Mouse (Mus musculus) hindlimb bud, embryonic 11.5 days (tissue): ENCODE measurements at regions not wholly inside any gene's neighbourhood (a gene's known extent, or its start where the extent isn't known, plus 50 kb on each side); places are given as distances from the start of the nearest gene placed in this dataset.

Experiments
- DNase-seq: peaks from one replicate; pipeline ENCODE4 v3.0.0-alpha.2; 2012; ENCODE audit warnings: low read depth, low spot score; ENCODE audit errors: extremely low spot score

DNA sequence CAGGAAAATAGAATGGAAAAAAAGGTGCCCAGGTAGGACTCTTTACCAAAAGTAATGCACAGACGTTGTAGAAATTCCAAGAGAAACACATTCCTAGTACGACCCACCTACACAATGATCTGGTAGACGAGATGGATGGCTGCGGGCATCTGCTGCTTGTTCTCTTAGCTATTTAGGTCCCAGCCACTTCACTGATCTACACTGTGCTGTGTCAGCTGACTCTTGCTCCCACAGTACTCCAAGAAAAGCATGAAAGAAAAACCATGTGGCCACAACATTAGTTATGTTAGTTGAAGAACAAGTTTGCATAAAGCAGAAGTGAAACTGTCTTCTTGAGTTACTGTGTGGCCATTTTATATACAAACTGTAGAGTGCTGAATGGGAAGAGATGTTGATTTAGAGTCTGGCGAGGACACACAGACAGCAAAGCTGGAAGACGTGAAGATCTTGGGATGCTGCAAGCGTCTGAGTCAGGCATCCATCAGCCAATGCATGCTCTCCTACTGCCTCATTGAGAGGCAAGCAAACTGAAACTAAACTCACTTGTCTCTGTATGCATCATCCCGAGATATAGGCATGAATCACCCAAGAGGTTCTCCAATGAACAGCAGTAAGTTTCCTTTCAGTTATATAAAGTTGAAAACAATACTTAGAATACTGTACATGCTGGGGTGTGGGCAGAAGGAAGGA lies 626.6 kb downstream of the Dok5 start:
- DNase-seq: no peak

DNA sequence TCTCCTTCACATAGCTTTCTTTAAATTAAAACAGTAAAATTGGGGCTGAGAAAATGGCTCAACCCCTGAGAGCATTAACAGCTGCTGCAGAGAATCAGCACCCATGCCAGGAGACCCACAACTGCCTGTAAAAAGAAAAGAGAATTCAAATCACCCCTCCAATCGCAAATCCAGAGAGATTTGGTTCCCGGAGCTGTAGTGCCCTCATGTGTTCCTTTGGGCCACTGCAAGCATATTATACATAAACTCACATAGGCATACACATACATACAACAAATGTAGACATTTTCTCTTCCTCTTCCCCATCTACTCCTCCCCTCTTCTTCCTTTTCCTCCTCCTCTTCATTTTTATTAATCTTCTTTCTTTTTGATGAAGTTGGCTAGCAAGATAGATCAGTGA lies 616.5 kb downstream of the Dok5 start:
- DNase-seq: no peak

DNA sequence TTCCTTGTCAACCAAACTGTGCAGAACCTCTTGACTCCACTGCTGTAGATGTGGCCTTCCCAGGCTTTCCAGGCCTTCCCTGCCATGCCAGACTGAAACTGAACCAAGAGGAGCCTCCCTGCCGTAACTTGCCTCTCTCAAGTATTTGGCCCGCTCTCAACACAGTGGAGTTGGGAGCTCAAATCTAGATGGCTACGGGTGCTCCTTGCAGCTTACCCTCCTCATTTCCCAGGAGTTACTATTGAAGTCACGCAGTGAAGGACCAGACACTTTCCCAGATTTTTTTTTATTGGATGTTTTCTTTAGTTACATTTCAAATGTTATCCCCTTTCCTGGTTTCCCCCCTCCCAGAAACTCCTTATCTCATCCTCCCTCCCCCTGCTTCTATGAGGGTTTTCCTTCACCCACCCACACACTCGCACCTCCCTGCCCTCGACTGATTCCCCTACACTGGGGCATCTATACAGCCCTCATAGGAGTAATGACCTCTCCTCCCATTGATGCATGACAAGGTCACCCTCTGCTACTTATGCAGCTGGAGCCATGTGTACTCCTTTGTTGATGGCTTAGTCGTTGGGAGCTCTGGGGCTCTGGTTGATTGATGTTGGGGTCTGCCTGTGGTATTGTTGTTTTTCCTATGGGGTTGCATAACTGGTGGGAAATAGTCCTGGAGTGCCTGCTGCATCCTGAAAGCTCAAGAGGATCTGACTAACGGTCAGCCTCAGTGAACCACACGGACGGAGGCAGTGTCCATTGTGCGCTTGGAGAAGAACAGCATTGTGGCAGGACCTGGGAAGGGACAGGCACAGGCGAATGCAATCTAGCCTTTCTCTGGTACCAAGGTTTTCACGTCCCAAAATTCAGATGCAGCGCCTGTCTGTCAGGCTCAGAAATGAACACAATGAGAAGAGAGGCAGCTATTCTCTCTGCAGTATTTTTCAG lies 602.5 kb downstream of the Dok5 start:
- no peak for DNase-seq

DNA sequence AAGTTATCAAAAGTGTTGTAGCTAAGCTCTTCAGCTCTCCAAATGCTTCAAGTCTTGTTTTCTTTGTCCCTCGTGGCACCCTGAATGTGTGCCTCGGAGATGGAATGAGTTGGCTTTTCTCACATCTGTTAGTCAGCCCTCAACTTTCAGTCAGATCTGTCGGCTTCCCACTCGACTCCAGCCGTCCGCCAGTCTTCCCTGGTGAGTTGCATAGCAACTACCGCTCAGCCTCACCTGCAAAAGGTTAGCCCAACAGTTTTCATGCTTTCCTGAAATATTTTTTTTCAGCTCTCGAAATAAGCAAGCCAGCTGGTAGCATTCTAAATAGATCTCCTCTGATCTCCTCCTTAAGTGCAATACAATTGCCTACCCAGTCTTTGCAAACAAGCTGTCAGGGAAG lies 601.2 kb downstream of the Dok5 start:
- no peak for DNase-seq

DNA sequence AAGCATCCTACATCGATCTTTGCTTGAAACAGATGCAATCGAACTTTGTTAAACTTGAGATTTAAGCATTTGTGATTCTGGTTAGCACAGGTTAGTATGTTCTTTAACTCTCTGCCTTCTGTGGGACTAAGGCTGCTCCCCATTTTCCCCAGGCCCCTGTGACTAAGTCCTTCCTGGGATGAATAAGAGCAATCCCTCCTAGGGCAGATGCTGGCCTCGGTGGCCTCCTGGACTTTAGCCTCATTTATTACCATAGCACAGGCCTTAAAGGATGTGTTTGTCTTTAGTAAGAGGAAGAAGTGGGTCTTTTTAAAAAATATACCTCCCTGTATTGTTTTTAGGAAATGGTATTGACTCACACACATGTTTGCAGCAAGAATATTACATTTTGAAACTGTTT lies 599.9 kb downstream of the Dok5 start:
- no peak for DNase-seq

DNA sequence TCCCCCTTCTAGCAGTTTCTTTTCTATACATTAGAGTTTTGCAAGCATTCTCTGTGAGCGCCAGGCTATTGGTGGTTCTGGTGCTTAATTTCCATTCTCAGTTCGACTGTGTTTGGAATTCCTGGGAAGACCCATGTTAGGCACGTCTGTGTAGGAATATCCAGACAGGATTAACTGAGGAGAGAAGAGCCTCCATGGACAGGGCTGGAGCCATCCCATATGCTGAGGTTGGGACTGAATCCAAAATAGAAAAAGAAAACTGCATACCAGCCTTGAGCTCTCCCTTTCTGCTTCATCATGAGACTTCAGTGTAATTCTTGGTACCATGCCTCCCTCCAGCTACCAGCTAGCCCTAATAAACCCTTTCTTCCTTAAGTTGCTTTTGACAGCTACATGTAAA lies 595.3 kb downstream of the Dok5 start:
- DNase-seq: no peak

DNA sequence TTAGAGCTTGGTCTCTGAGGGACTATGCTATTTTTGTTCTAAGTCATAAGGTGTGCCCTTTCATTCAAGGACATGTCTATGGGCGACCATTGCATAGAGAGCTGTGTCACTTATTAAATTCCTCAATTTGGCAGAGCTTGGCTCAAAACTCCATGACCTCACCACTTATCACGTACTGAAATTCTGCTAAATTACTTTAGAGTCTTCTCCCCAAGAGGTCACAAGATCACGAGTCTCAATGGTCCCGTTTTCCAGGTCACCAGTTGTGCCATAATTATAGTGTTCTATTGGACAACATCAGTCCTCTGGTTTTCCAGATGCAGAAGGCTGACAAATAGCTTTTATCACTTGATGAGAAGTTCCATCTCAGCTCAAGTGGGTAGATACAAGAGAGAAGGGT lies 576.9 kb downstream of the Dok5 start:
- no peak for DNase-seq

DNA sequence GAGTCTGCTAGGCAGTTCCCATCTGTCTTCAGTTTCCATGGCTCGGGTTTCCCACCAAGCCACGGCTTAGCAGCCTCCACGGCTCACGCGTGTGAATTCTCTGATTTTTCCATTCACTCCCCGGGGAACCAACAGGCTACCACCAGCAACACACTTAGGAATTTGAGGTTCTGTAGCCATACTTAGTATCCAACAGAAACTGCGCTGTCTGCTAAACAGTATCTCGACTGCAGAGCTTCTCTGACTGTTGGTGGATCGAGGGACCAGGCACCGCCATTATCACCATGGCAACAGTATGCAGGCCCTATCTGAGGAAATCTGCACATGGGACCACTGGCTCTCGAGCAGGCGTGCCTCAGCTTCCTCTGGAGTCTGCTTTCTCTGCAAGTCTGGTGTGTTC lies 574.4 kb downstream of the Dok5 start:
- no peak for DNase-seq

DNA sequence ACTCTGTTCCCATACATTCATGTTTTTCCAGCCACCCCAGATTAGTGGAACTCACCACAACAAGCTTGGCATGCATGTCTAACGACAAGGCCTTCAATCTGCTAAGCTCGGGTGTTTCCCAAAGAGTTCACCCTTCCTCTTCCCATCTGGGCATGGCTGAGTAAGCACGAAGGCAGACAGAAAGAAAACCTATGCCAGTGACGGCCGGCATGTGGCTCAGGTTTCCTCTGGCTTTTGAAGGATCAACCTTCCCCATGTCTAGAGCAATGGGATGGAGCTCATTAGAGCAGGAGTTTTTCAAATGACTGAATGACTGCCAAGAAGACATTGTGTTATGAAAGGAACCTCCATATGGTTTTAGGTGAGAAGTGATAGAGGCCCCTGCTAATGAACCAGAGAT lies 566.9 kb downstream of the Dok5 start:
- DNase-seq: no peak

DNA sequence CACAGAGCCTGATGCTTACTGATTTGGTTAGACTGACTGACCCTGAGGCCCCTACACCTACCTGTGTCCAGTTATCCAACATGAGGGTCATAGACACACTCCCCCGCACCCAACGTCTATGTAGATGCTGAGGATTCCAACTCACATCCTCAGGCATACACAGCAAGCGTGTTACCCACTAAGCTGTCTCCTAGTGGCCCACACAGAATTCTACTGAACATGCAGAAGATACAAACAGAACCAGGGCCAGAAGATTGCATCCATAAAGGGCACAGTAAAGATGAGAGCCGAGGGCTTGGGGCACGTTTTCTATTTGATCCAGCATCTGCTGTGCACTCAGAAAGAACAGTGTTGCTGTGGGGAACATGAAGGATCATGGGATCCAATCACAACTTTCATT lies 564.0 kb downstream of the Dok5 start:
- no peak for DNase-seq

DNA sequence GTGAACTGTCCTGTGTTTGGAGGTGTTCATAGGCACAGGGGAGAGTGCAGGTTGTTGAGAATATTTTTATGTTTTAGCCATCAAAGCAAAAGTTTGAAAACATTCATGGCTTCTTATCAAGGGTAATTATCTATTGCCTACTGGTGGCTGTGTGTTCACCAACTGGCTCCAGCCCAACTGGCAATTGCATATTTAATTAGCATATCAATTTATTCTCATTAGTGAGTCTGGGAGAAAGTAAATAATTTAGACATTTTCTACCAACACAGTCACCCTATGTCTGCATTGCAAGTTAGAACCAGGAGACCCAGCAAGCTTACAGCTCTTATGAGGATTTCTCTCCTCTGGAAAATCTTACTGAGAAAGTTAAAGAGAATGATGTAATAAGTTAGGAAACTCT lies 561.0 kb downstream of the Dok5 start:
- no peak for DNase-seq

DNA sequence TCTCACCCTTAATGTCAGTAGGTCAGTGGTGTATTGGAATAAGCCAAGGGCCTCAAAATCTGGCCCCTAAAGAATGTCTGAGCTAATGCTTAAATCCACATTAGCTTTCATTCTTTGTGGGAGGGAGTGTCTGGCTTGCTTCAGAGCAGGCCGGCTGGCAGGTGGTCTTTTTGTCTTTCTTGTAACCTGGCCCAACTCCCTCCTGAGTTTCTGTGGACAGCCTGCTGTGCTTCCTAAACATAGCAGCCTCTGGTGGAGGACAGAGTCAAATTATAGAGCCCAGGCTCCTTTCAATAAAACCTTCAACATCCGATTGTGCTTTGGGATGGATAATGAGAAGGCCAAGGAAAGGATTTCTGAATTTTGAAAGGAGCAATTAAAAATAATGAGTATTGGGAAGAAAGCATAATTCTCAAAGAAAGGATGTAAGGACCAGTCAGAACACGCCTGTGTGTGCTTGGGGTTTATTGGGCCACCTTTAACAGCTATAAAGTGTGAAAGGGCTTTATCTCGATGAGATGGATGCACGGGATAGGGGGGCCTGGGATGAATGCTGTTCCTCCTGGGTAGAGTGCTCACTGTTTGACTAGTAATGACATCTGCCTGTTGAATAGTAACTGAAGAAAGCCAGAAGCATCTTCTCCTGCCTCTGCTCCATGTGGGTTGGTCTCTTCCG lies 554.2 kb downstream of the Dok5 start:
- DNase-seq: no peak

DNA sequence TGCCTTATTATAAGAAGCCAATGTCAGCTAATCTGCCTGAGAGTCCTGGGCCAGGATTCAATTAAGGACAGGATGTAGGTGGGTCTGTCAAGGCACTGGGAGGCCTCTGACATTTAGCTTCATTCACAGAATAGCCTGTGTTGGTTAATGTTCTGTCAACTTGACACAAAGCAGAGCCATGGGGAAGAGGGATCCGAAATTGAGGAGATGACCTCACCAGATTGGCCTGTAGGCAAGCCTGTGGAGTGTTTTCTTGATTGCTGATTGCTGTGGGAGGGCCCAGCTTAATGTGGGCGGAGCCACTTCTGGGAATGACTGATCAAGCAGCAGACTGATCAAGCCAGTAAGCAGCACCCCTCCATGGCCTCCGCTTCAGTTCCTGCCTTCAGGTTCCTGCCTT lies 548.5 kb downstream of the Dok5 start:
- DNase-seq: no peak

DNA sequence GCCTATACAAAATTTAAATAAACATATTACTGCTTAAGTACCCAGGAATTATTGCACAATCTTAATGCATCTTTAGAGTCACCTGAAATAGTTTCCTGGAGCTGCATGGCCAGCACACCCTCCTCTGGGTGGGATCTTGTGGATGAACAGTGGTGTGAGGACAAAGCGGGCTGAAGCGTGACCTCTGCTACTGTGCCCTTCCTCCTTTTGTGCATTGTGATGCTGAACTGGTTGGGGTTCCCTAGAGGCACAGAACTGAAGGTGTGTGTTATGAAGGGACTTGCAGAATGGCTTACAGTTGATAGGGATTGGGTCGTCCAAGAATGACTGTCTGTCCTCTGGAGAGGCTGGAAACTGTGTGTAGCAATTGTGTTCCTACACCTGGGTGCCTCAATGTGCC lies 547.7 kb downstream of the Dok5 start:
- no peak for DNase-seq

DNA sequence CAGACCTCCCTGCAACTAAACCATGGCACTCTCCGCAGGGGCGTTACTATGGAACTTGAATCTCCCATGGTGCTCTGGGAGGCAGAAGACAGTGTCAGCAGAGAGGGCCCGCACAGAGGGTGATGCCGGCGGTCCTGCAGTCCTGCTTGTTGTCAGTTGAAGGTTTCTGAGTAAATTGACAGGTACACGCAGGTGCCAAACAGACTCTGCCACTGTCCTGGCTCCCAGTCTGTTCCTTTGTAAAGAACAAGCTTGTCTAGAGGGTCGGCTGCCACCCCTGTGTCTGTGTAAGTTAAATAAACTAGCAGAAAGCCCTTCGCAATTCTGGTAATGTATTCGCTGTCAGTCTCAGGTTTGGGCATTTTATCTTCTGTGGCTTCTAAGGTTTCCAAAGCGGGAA lies 521.6 kb downstream of the Dok5 start:
- DNase-seq: no peak

DNA sequence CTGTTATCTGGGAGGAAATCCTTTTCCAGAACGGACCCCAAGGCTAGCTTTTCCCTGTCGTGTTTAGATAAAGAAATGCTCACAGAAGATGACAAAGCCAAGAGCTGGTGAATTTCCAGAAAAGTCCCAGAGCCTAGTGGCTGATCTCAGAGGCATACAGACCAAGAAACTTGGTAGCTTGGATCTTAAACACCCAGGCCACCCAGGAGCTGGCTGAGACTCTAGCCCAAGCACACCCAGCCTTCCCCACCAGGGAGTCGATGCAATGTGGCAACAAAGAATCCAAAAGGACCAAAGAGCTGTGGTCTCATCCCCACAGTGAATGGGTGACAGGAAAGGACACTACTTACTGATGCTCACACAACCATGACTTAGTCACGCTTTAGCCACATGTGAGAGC lies 513.8 kb downstream of the Dok5 start:
- no peak for DNase-seq

DNA sequence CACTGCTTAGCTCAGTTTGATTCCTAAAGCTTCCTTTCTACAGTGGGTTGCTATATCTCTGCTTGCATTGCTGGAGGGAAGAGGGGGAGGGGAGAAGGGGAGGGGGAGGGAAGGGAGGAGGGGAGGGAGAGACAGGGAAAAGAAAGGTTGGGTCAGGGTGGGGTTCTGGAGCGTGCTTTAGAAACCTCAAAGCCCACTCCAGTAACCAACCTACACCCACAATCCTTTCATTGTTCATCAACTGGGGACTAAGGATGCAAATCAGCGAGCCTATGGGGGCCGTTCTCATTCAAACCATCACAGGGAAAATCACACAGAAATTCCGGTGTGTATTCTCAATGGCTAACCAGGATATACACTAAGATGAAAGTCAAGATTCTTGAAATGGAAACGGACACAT lies 510.7 kb downstream of the Dok5 start:
- DNase-seq: no peak

DNA sequence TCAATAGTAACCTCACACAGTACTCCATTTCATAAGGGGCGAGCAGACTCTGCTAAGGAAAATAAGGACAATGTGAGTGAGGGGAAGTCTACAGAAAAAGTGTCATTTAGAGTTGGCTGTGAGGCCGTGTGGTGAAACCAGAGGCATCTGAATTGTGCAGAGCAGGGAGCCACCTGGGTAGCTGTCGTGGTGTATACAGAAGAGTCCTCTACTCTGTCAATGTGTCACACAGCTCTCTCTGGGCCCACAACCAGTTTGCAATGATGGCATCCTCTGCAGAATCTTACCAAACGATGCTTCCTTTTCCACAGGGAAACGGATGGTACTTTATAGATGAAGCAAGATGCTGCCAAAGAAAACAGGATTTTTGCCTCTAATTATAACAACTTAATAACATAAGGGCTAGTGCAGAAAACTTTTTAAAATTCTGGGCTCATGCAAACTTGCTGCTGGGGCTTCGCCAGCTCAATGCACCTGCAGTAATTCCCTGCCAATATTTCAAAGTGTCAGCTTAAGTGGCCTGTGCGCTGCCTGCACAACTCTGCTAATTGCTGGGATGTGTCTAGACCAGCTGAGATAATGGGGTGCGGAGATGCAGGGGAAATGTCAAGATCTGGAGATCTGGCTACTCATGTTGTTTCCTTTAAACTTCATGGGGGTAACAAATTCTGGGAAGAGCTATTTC lies 505.8 kb downstream of the Dok5 start:
- no peak for DNase-seq

DNA sequence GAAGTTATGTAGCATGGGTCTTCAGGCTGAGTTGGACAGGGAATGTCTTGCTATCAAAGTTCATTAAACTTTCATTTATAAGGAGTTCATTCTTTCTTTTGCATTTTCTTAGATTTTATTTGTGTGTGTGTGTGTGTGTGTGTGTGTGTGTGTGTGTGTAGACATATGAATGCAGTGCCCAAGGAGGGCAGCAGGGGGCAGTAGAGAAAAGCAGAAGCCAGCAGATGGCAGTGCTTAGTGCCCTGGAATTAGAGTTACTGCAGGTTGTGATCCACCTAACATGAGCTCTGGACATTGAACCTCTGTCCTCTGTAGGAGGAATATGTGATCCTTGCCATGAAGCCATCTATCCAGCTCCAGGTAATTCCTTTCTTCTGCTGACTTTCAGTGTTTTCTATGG lies 501.2 kb downstream of the Dok5 start:
- DNase-seq: no peak

DNA sequence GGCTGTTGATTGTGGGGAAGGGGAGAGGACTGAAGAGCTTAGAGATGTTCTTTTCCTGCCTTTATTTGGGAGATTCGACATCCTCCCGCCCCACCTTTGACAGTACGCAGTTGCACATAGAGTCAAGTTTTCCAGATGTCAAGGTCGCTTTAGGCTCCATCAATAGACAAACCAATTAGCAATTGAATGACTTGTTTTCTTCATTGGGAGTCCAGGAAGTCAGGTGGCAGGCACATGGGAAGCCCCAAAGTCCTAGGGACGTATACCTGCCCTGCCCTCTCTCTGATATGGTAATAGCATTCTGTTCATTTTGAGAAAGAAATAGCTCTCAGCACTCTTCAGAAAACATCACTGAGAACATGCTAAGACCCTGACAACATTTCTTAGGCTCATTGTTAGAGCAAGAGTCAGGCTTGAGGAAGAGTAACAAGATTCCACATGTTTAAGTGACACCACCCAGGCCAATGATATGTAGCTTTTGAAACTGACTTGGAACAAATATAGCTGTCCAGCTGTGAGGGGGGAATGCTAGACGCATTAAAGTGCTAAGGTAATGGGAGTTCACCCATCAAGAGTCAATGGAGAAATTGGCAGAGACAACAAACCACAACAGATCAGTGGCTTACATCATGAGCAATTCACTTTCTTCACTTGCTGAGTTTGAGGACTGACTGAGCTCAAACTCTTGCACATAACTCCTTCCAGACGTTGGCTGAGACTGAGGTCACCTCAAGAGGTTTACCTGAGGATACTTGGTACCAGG lies 499.9 kb downstream of the Dok5 start:
- DNase-seq: no peak

DNA sequence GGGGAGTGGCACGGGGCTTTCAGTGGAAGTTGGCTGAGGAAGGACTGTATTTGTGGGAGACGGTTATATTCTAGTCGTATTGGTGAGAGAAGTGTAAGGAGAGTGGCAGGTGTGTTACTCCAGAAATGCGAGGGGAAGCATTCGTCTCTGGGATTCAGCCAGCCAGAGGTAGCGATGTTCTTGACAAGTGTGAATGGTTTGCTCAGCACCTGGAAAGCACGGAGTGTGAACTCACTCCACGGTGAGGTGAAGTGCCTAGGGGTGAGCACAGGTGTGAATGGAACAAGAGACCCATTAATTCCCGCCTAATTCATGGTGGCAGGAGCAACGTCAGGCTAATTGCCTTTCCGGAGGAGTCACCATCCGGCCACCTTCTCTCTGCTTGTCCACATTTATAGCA lies 498.9 kb downstream of the Dok5 start:
- no peak for DNase-seq
